Mouse (Mus musculus) ES-Bruce4 (cell line): ENCODE data around the gene Ndufa13. TPM values are rescaled to one million over a fixed set of nuclear protein-coding genes. Genes with fewer than 3 reads are reported as not detected.

Experiments used
- H3K27ac ChIP-seq: 2 replicates; pipeline ENCODE4 v1.5.1; 2012; ENCODE audit warnings: low read length, inconsistent platforms; ENCODE audit not compliant: insufficient read depth
- H3K27me3 ChIP-seq: 2 replicates; pipeline ENCODE4 v1.6.1; 2012; ENCODE audit warnings: mild to moderate bottlenecking, low read length, inconsistent platforms; ENCODE audit not compliant: control insufficient read depth, poor library complexity, insufficient read depth, severe bottlenecking
- H3K36me3 ChIP-seq: 2 replicates; pipeline ENCODE4 v1.6.1; 2012; ENCODE audit warnings: inconsistent platforms, mild to moderate bottlenecking, low read length, moderate library complexity; ENCODE audit not compliant: control insufficient read depth, poor library complexity, insufficient read depth, severe bottlenecking
- H3K4me1 ChIP-seq: one replicate; pipeline ENCODE4 v1.8.1; 2011; ENCODE audit warnings: low read length; ENCODE audit not compliant: control insufficient read depth, insufficient read depth
- H3K4me3 ChIP-seq: 2 replicates; pipeline ENCODE4 v1.5.1; 2011; ENCODE audit warnings: low read depth, mild to moderate bottlenecking, low read length
- H3K9ac ChIP-seq: 2 replicates; pipeline ENCODE4 v1.6.1; 2012; ENCODE audit warnings: low read depth, mild to moderate bottlenecking, inconsistent platforms; ENCODE audit not compliant: poor library complexity, severe bottlenecking
- H3K9me3 ChIP-seq: replicated peaks from 2 replicates; pipeline ENCODE4 v1.6.1; 2012; ENCODE audit warnings: mild to moderate bottlenecking, low read length, inconsistent platforms; ENCODE audit not compliant: control insufficient read depth, poor library complexity, insufficient read depth, severe bottlenecking
- CTCF ChIP-seq: IDR thresholded peaks from one replicate; pipeline ENCODE4 v1.8.1; 2011; ENCODE audit warnings: low read depth, low read length
- EP300 ChIP-seq: IDR thresholded peaks from 2 replicates; pipeline ENCODE4 v1.6.1; 2011; ENCODE audit warnings: low read depth, low read length; ENCODE audit not compliant: insufficient read depth
- POLR2A ChIP-seq: IDR thresholded peaks from one replicate; pipeline ENCODE4 v1.8.1; 2011; ENCODE audit warnings: low read length; ENCODE audit not compliant: insufficient read depth
- polyA plus RNA-seq: library from polyadenylated mRNA; stranded (reverse); fragments of >200 nt; gene quantifications from 2 replicates; pipeline ENCODE4 v1.2.4, GENCODE M21; 2011; ENCODE audit warnings: low read depth; ENCODE audit not compliant: missing spikeins, insufficient read depth, insufficient read length

Gene Ndufa13
- polyA plus RNA-seq, 1 experiment: 70.8 TPM

DNA sequence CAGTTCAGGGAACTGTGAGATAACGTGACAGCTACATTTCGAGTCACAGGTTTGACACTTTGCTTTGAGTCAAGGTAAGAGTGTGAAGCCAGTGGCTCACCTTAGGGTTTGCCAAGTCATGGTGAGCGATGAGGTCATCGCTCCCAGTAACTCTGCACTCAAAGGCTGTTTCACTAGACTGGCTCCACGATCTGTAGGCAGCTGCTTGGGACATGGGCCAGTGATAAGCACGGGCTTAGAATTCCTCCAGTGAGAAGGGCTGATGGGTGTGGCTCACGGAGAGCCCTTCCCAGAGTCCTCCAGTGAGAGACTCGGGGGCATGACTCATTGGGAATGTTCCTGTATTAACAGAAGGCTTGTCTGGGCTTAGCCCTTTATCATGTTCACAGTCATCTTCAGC is 53.4 kb downstream of the Ndufa13 start:
- Histone ChIP-seq H3K27me3 (no peaks in the 10 kb centered on the region), H3K4me1 (peaks cover 18% of the 10 kb centered on the region), H3K4me3 (no peak overlapping the region), H3K9me3 (no peaks in the 10 kb centered on the region), H3K27ac (peak overlapping the region; percentile 84), H3K36me3 (no peaks in the 10 kb centered on the region), H3K9ac (no peak overlapping the region)
- TF ChIP-seq EP300 (peak; percentile 68; the same call in 1 of the 2 replicates), CTCF (no peak), POLR2A (peak; percentile 25)

DNA sequence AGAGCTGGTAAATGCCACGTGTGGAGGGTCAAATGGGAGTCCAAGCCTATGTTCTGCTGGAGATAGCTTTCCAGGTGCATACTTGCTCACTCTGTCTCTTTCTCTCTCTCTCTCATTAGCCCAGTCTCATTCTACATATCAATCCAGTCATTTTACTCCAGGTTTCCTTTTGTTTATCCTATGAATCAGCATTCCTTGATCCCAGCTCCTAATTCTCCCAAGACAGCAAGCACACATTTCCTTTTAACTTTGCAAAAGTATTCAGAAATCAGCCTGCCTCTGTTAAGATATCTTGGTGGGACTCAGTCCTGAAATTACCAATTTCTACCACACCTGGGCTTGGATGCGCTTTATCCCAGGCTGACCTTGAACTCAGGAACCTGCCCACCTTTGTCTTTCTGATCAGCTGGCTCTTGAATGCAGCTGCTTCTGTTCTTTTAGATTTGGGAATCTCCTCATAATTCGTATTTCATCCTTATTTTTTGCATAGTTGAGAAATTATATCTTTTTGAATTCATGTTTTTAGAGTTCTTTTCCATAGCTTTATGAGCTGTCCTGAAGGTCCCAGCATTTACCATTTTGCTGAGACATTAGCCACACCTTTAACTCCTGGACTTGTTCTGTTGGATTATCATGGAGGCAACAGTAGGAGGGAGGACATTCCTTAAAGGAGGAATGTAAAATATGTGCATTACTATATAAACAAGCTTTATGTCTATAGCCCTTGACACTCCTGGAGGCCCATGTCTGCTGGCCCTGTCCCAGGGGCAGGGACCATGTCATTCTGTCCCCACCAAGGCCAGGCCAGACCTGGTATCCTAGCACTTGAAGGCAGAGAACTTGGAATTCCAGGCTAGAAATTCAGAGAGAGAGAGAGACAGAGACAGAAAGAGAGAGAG is 54.9 kb downstream of the Ndufa13 start:
- no peak overlapping the region for H3K4me3 ChIP-seq
- H3K27me3 ChIP-seq: no peaks in the 10 kb centered on the region
- H3K4me1 ChIP-seq: peaks cover 18% of the 10 kb centered on the region
- no peaks in the 10 kb centered on the region for H3K36me3 ChIP-seq
- H3K27ac ChIP-seq: peak overlapping the region; percentile 89
- H3K9ac ChIP-seq: no peak overlapping the region
- TF ChIP-seq EP300 (0 out of 2 replicates have a peak, but pooled peaks have one; percentile 28), CTCF (no peak)
- no peaks in the 10 kb centered on the region for H3K9me3 ChIP-seq

Other genes starting within 250 kb of the Ndufa13 start
- 2.2 and 2.4 TPM in 2 replicates for gene Zfp964, start 248.1 kb downstream of the Ndufa13 start, polyA plus RNA-seq
- gene Zfp869, start 191.8 kb downstream of the Ndufa13 start, polyA plus RNA-seq: 29.1 and 33.7 TPM in 2 replicates
- 6.5 and 7.0 TPM in 2 replicates for gene Zfp963, start 152.6 kb downstream of the Ndufa13 start, polyA plus RNA-seq
- not detected in 2 replicates for gene Gm20422, start 127.7 kb downstream of the Ndufa13 start, polyA plus RNA-seq
- 31.1 and 32.2 TPM in 2 replicates for gene Atp13a1, start 111.4 kb downstream of the Ndufa13 start, polyA plus RNA-seq
- gene Zfp866, start 111.4 kb downstream of the Ndufa13 start, polyA plus RNA-seq: 38.3 and 41.1 TPM in 2 replicates
- gene Gmip, start 93.9 kb downstream of the Ndufa13 start, polyA plus RNA-seq: 11.6 and 12.6 TPM in 2 replicates
- 10.1 and 10.8 TPM in 2 replicates for gene Lpar2, start 80.1 kb downstream of the Ndufa13 start, polyA plus RNA-seq
- 22.4 and 26.7 TPM in 2 replicates for gene Pbx4, start 70.1 kb downstream of the Ndufa13 start, polyA plus RNA-seq
- gene Cilp2, start 14.9 kb downstream of the Ndufa13 start, polyA plus RNA-seq: 0.96 and 1.2 TPM in 2 replicates
- not detected in 2 replicates for gene Tssk6, start 374 bp downstream of the Ndufa13 start, polyA plus RNA-seq
- 3.4 and 4.2 TPM in 2 replicates for gene Yjefn3, start 154 bp upstream of the Ndufa13 start, polyA plus RNA-seq
- 155 TPM in 2 replicates for gene Gatad2a, start 93.8 kb upstream of the Ndufa13 start, polyA plus RNA-seq
- 40.2 and 41.0 TPM in 2 replicates for gene Mau2, start 140.2 kb upstream of the Ndufa13 start, polyA plus RNA-seq
- gene Sugp1, start 140.3 kb upstream of the Ndufa13 start, polyA plus RNA-seq: 36.5 and 37.3 TPM in 2 replicates
- gene Tm6sf2, start 170.4 kb upstream of the Ndufa13 start, polyA plus RNA-seq: 0.99 and 1.4 TPM in 2 replicates
- gene Hapln4, start 180.9 kb upstream of the Ndufa13 start, polyA plus RNA-seq: 2.2 TPM in 2 replicates
- gene Ncan, start 218.3 kb upstream of the Ndufa13 start, polyA plus RNA-seq: 1.4 and 1.6 TPM in 2 replicates
- 38.0 and 42.7 TPM in 2 replicates for gene Nr2c2ap, start 228.8 kb upstream of the Ndufa13 start, polyA plus RNA-seq
- gene Rfxank, start 236.6 kb upstream of the Ndufa13 start, polyA plus RNA-seq: 7.9 and 8.2 TPM in 2 replicates
- 24.1 and 28.3 TPM in 2 replicates for gene Borcs8, start 236.9 kb upstream of the Ndufa13 start, polyA plus RNA-seq
- gene Mef2b, start 237.2 kb upstream of the Ndufa13 start, polyA plus RNA-seq: 4.4 and 5.8 TPM in 2 replicates